Mouse (Mus musculus) heart, embryonic 11.5 days (tissue): ENCODE measurements around the gene Cbwd1. TPM values are rescaled to one million over a fixed set of nuclear protein-coding genes. Genes with fewer than 3 reads are reported as not detected.

ENCODE experiments used
- ATAC-seq: fragments of 200-750 bp; cut with Nextera tagmentation; replicated peaks from 2 replicates; pipeline ENCODE4 v1.8.0; 2017; ENCODE audit warnings: moderate library complexity; ENCODE audit not compliant: insufficient number of reproducible peaks, low FRiP score, low TSS enrichment
- H3K27ac ChIP-seq: fragments of 300-500 bp; sonication (generic); 2 replicates; pipeline ENCODE4 v1.5.1; 2014; ENCODE audit warnings: mild to moderate bottlenecking, low read depth, low read length
- H3K27me3 ChIP-seq: fragments of 300-500 bp; sonication (generic); 2 replicates; pipeline ENCODE4 v1.6.1; 2014; ENCODE audit warnings: mild to moderate bottlenecking, low read length, mixed read lengths; ENCODE audit not compliant: control insufficient read depth, insufficient read depth
- H3K36me3 ChIP-seq: fragments of 300-500 bp; sonication (generic); 2 replicates; pipeline ENCODE4 v1.6.1; 2014; ENCODE audit warnings: mild to moderate bottlenecking, low read length, moderate library complexity, mixed read lengths; ENCODE audit not compliant: control insufficient read depth, insufficient read depth
- H3K4me1 ChIP-seq: fragments of 300-500 bp; sonication (generic); 2 replicates; pipeline ENCODE4 v1.6.1; 2014; ENCODE audit warnings: low read length; ENCODE audit not compliant: control insufficient read depth, insufficient read depth
- H3K4me2 ChIP-seq: fragments of 300-500 bp; sonication (generic); 2 replicates; pipeline ENCODE4 v1.6.1; 2014; ENCODE audit warnings: mild to moderate bottlenecking, moderate library complexity
- H3K4me3 ChIP-seq: fragments of 300-500 bp; sonication (generic); 2 replicates; pipeline ENCODE4 v1.5.1; 2014; ENCODE audit warnings: low read depth, low read length
- H3K9ac ChIP-seq: fragments of 300-500 bp; sonication (generic); 2 replicates; pipeline ENCODE4 v1.6.1; 2014; ENCODE audit warnings: mild to moderate bottlenecking, low read depth, low read length, moderate library complexity
- H3K9me3 ChIP-seq: fragments of 300-500 bp; sonication (generic); replicated peaks from 2 replicates; pipeline ENCODE4 v1.6.1; 2016; ENCODE audit warnings: low read length; ENCODE audit not compliant: control insufficient read depth
- WGBS: fragments of 180-500 bp; shearing (Covaris S2); extraction: QIAGEN DNeasy Blood & Tissue Kit; methylation state at CpG from one replicate; pipeline ENCODE4 v1.1.7; 2014; ENCODE audit not compliant: insufficient replicate concordance; 5-methylcytosine and 5-hydroxymethylcytosine counted together
- polyA plus RNA-seq: library from polyadenylated mRNA; unstranded; fragments of >200 nt; fragmentation: Nextera tagmentation; extraction: Ambion mirVana; gene quantifications from 2 replicates; pipeline ENCODE4 v1.2.1, GENCODE M21; 2014

Cbwd1 gene
- polyA plus RNA-seq, 1 experiment from 2014 or later = 20.0 TPM

- 79% methylated on average over 2 of the region's 2 CpGs for WGBS
- no peak for ATAC-seq
- no peak overlapping the region for H3K4me2 ChIP-seq
Observed at GRCm38 (mm10) chr19:24966203-24966602, 4.8 kb upstream of the Cbwd1 start.

GRCm38 (mm10) chr19:24958531-24958930 lies 2.9 kb downstream of the Cbwd1 start:
- H3K27ac ChIP-seq = no peak overlapping the region
- H3K4me2 ChIP-seq = no peak overlapping the region
- H3K36me3 ChIP-seq = peaks cover 4% of the 10 kb centered on the region; the same call in 1 of the 2 replicates
- 37% methylated on average over 3 of the region's 3 CpGs for WGBS
- no peak for ATAC-seq
- no peaks in the 10 kb centered on the region for H3K9me3 ChIP-seq
- no peak overlapping the region for H3K4me3 ChIP-seq
- H3K4me1 ChIP-seq = peaks cover 3% of the 10 kb centered on the region; the same call in 1 of the 2 replicates
- H3K27me3 ChIP-seq = no peaks in the 10 kb centered on the region
- no peak overlapping the region for H3K9ac ChIP-seq

More at GRCm38 (mm10) chr19:24966203-24966602, 4.8 kb upstream of the Cbwd1 start:
- Histone ChIP-seq H3K36me3 (no peaks in the 10 kb centered on the region), H3K27me3 (no peaks in the 10 kb centered on the region), H3K27ac (no peak overlapping the region), H3K4me3 (no peak overlapping the region), H3K9ac (no peak overlapping the region), H3K9me3 (no peaks in the 10 kb centered on the region), H3K4me1 (no peaks in the 10 kb centered on the region)

GRCm38 (mm10) chr19:24945521-24946262 lies 15.7 kb downstream of the Cbwd1 start:
- no peaks in the 10 kb centered on the region for H3K27me3 ChIP-seq
- H3K4me2 ChIP-seq = no peak overlapping the region
- H3K4me3 ChIP-seq = no peak overlapping the region
- H3K27ac ChIP-seq = no peak overlapping the region
- no peaks in the 10 kb centered on the region for H3K4me1 ChIP-seq
- no peak for ATAC-seq
- H3K9me3 ChIP-seq = no peaks in the 10 kb centered on the region
- H3K9ac ChIP-seq = no peak overlapping the region
- no peaks in the 10 kb centered on the region for H3K36me3 ChIP-seq

- Histone ChIP-seq H3K4me1 (no peaks in the 10 kb centered on the region), H3K27me3 (no peaks in the 10 kb centered on the region), H3K9ac (no peak overlapping the region), H3K36me3 (no peaks in the 10 kb centered on the region), H3K4me3 (no peak overlapping the region), H3K9me3 (no peaks in the 10 kb centered on the region), H3K4me2 (no peak overlapping the region), H3K27ac (no peak overlapping the region)
- ATAC-seq = peak; percentile 71
- 41% methylated on average over 1 of the region's 1 CpGs for WGBS
Observed at GRCm38 (mm10) chr19:24937084-24937483, 24.3 kb downstream of the Cbwd1 start.

GRCm38 (mm10) chr19:24929041-24929440 lies 32.4 kb downstream of the Cbwd1 start:
- Histone ChIP-seq H3K4me3 (no peak overlapping the region), H3K9me3 (no peaks in the 10 kb centered on the region), H3K4me2 (no peak overlapping the region), H3K36me3 (no peaks in the 10 kb centered on the region), H3K27ac (no peak overlapping the region), H3K9ac (no peak overlapping the region), H3K4me1 (no peaks in the 10 kb centered on the region), H3K27me3 (no peaks in the 10 kb centered on the region)
- ATAC-seq = no peak
- 60% methylated on average over 1 of the region's 1 CpGs for WGBS

GRCm38 (mm10) chr19:24920866-24921265 lies 40.5 kb downstream of the Cbwd1 start:
- no peak overlapping the region for H3K4me2 ChIP-seq
- peaks cover 9% of the 10 kb centered on the region for H3K36me3 ChIP-seq
- H3K27me3 ChIP-seq = no peaks in the 10 kb centered on the region
- no peak overlapping the region for H3K27ac ChIP-seq
- no peaks in the 10 kb centered on the region for H3K9me3 ChIP-seq
- no peak overlapping the region for H3K9ac ChIP-seq
- no peak overlapping the region for H3K4me3 ChIP-seq
- ATAC-seq = no peak
- H3K4me1 ChIP-seq = no peaks in the 10 kb centered on the region
- 89% methylated on average over 5 of the region's 5 CpGs for WGBS

- H3K36me3 ChIP-seq = no peaks in the 10 kb centered on the region
- H3K27ac ChIP-seq = no peak overlapping the region
- H3K4me1 ChIP-seq = no peaks in the 10 kb centered on the region
- peaks cover 7% of the 10 kb centered on the region for H3K27me3 ChIP-seq
- H3K9ac ChIP-seq = no peak overlapping the region
- ATAC-seq = no peak
- H3K4me3 ChIP-seq = no peak overlapping the region
- no peaks in the 10 kb centered on the region for H3K9me3 ChIP-seq
- 84% methylated on average over 3 of the region's 3 CpGs for WGBS
- no peak overlapping the region for H3K4me2 ChIP-seq
Observed at GRCm38 (mm10) chr19:24908385-24909155, 52.8 kb downstream of the Cbwd1 start.

- Histone ChIP-seq H3K36me3 (no peaks in the 10 kb centered on the region), H3K27ac (no peak overlapping the region), H3K9me3 (no peaks in the 10 kb centered on the region), H3K27me3 (peaks cover 16% of the 10 kb centered on the region), H3K9ac (no peak overlapping the region), H3K4me1 (no peaks in the 10 kb centered on the region), H3K4me2 (no peak overlapping the region), H3K4me3 (no peak overlapping the region)
- ATAC-seq = no peak
- WGBS = 79% methylated on average over 5 of the region's 6 CpGs
Observed at GRCm38 (mm10) chr19:24907655-24908054, 53.8 kb downstream of the Cbwd1 start.
